Mouse (Mus musculus) neural tube, embryonic 15.5 days (tissue): ENCODE measurements around the gene Dpysl4. TPM values are rescaled to one million over a fixed set of nuclear protein-coding genes. Genes with fewer than 3 reads are reported as not detected.

Source experiments
- polyA plus RNA-seq: library from polyadenylated mRNA; unstranded; fragments of >200 nt; fragmentation: Nextera tagmentation; extraction: Ambion mirVana; gene quantifications from 2 replicates; pipeline ENCODE4 v1.2.1, GENCODE M21; 2015

Gene Dpysl4
- polyA plus RNA-seq, 1 experiment from 2014 or later = 181 TPM

Other genes starting within 250 kb of the Dpysl4 start
- gene Ppp2r2d, start 239.9 kb upstream of the Dpysl4 start, polyA plus RNA-seq = 80.1 and 88.2 TPM in 2 replicates
- gene Mapk1ip1, start 239.7 kb upstream of the Dpysl4 start, polyA plus RNA-seq = 31.5 and 38.2 TPM in 2 replicates
- 128 and 131 TPM in 2 replicates for gene Bnip3, start 176.5 kb upstream of the Dpysl4 start, polyA plus RNA-seq
- 11.4 and 11.7 TPM in 2 replicates for gene Jakmip3, start 145.3 kb upstream of the Dpysl4 start, polyA plus RNA-seq
- 4.4 and 5.1 TPM in 2 replicates for gene Lrrc27, start 127.0 kb downstream of the Dpysl4 start, polyA plus RNA-seq
- gene Stk32c, start 127.3 kb downstream of the Dpysl4 start, polyA plus RNA-seq = 2.5 TPM in 2 replicates
- gene Pwwp2b, start 162.5 kb downstream of the Dpysl4 start, polyA plus RNA-seq = 5.8 and 8.4 TPM in 2 replicates